Mouse (Mus musculus): ENCODE data around the gene Wnt7b.

Wnt7b gene

DNA sequence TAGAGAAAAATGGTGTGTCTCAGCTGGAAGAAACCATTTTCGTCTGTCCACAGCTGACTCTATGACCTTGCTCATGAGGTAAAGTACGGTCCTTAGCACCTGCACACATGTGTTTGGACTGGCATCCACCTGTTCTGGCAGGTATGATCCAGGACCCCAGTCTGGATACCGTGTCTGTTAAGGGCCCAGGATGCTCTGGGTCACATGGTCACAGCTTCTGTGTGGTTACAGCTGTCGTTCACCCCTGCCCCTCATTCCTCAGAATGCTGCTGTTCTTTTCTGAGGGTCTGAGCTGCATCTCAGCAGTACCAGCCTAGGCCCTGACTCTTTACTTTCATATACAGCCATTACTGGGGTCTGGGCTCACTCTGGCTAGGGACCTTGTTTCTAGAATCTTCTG is 18.9 kb upstream of the Wnt7b start:
- DNase-seq (ENCODE audit: low read depth, low spot score) = no peak

DNA sequence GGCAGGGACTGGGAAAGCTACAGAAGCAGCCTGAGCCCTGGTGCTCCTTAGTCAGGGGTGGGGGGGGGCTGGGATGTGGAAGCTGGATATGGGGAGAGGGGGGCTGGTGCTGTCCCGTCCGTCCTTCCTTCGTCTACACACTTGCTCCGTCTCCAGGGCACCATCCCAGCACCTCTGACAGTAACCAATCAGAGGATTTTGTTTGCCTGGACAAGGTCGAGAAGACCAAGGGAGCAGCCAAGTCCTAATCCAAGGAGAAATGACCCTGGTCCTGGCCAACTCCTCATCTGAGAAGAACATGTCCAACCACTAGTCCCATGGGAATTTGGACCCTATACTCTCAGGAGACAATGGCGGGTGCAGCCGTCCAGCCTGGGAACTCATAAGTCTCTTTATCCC is 18.4 kb upstream of the Wnt7b start:
- no peak for DNase-seq (ENCODE audit: low read depth, low spot score)

DNA sequence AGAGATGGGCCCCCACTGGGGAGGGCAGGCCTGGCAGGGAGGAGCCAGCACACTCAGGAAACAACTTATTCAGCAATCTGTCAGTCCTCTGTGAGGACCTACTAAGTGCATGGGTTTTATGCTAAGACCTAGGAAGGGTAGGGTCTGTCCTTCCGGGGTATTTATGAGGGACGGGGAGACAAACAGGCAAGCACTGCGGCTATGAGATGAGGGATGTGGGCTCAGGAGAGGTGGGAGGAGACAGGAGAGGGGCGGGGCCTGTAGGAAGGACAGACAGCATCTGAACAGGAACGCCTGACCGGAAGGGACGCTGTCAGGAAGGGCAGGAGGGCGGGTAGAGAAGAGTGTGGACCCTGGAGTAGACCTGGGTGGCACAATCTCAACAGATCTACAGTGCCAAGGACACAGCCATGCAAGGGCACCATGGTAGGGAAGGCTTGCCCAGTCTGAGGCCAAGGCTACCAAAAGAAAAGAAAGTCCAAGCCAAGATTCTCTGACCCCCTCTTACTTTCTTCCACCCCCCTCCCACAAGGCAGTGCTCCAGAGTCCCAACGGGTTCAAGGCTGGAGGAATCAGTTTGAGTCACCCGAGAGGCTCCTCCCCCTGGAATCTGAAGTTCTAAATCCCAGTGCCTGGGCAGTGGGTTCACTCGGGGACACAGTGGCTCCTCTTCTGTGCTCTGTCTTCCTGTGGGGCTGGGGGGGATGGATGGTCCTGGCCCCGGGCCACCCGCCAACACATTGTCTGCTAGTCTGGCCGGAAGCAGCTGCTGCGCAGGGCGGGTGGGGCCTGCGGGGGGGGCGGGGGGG is 17.8 kb upstream of the Wnt7b start:
- DNase-seq (ENCODE audit: low read depth, low spot score) = no peak

DNA sequence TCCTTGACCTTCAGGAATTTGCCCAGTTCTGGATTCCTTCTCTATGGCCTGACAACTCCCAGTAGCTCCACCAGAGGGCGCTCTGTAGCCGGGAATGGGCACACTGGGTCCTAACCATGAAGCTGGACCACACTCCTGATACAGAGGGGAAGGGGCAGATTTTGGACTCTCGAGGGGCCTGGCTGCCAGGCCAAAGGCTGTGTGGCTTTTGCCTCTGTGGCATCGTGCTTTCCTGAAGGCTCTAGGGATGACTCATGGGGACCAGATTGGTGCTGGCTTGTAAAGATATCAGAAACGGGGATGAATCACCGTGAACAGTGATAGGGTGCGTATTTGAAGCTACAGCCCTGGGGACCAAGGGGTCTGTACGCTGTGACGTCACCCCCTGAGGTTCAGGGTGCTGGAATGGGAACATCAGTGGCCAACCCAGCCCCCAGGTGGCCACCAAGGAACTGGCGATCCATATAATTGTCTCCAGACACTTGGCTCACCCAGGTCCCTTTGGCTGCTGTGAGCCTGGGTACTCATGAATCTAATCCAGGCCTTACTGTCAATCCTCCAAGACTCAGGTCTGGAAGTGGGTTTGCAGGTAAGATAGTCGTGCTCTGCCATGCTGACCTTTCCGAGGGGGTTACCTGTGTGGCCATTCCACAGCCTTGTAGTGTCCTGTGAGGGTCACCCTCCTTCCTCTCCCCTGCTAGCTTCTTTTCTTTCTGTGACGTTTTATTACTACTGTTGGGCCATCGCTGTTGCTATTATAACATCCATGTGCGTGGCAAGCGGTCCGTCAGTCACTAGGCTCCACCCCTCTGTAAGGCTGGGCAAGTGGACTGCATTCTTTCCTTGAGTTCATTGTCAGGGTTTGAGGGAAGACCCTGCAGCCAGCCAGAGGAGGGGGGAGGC is 17.0 kb upstream of the Wnt7b start:
- DNase-seq (ENCODE audit: low read depth, low spot score) = peak; percentile 62

DNA sequence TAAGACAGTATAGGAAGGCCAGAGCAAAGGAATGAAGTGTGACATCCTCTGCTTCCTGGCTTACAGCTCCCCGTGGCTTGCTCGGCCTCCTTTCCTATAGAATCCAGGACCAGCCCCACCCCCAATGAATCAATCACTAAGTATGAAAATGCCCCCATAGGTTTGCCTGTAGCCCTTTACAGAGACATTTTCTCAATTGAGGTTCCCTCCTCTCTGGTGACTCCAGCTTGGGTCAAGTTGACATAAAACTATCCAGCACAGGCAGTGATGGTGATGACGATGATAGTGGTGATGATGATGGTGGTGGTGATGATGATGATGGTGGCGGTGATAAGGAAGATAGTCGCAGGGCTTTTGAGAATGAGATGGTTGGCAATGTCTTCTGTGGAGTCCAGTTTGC is 16.2 kb upstream of the Wnt7b start:
- no peak for DNase-seq (ENCODE audit: low read depth, low spot score)

DNA sequence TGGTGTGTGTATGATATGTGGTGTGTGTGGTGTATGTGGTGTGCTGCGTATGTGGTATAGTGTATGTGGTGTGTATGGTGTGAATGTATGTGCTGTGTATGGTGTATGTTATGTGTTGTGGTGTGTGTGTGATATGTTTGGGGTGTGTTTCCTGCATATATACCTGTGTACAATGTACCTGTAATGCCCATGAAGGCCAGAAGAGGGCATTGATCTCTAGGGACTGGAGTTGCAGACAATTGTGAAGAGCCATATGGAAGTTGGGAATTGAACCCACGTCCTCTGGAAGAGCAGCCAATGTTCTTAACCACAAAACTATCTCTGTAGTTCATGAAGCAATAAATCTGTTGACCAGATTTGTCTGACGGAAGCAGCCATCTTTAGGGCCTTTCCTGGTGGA is 15.1 kb upstream of the Wnt7b start:
- no peak for DNase-seq (ENCODE audit: low read depth, low spot score)

DNA sequence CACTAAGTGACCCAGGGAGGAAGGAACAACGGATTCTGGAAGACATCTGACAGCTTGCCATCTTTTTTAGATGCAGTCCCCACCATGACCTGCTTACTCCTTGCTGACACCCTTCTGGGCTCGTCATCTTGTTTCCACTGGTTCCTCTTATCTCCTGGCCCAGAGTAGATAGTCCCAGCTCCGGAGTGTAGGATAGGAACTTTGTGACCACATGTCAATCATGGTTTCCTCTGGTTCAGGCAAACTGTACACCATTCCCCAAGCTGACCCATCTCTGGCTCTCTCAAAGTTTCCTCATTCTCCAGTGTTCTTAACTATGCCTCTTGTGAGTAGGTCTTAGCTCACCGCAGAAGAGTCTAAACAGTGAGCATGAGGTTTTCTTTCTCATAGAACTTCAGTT is 10.4 kb upstream of the Wnt7b start:
- no peak for DNase-seq (ENCODE audit: low read depth, low spot score)

DNA sequence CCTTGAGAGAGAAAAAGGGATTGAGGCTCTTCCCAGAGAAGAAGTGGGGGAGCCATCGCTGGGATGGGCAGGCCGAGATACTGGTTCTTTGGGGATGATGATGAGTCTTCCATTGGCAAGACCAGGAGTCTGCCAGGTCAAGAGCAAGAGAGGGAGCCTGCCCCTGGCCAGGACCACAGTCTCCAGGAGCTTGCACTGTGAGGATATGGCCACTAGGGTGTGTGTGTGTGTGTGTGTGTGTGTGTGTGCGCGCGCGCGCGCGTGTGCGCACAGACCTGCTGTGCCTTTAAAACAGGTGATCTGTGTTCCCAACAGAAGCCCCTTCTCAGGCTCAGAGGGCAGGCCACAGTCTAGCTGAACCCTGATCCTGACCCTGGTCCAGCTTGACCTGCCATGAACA is 8.6 kb upstream of the Wnt7b start:
- no peak for DNase-seq (ENCODE audit: low read depth, low spot score)

DNA sequence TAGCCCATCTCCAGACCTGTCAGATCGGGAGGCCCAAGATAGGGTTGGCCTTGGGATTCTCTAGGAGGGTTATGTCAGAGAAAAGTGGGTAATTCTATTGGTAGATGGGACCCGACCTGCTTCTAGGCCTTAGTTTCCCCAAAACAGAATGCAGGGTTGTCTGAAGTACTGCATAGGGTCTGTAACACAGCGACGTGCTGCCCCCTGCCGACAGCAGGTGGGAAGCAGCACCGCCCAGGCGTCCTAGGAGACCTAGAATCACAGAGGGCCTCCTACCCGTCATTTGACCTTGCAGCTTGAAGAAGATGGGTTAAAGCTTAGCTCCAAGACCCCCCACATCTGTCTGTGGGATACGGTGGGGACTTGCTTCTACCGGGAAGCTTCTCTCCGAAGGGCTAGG is 1.2 kb upstream of the Wnt7b start:
- peak; percentile 71 for DNase-seq (ENCODE audit: low read depth, low spot score)

DNA sequence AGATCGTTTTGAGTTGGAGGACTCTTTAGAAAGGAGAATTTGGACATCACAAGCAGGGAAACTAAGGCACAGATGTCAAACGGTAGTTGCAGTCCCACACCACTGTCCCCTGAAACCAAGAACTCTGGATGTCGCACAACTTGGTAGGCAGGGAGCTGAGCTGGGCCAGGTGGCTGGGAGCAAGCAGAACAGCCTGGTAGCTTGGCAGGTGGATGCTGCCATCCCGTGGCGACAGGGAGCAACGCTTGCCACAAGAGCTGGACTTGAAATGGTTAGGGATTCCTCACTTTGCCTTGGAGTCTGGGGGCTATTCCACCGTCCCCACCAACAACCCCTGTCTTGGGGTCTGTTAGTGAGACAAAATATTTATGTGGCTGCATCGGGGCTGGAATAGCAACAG is 751 bp upstream of the Wnt7b start:
- peak; percentile 86 for DNase-seq (ENCODE audit: low read depth, low spot score)

DNA sequence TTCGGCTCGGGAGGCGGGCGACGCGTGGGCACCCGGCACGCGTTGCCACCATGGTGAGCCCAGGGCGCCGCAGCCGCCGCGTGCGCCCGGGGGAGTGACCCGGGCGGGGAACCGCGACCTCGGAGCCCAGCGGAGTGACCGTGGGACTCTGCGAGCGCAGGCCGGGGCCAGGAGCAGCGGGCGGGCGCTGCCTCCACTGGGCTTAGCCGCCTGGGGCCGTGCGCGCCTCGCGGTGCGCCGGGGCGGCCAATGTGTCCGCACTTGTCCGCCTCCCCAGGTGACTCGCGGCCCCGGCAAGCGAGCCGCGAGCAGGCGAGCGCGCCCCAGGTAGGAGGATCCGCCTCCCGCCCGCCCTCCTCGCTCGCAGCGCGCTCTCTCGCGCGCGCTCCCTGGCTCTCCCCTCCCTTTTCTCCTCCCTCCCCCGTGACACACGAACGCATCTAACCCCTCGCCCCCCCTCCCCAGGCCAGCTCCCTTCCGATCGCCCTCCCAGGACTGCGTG is 659 bp downstream of the Wnt7b start:
- no peak for DNase-seq (ENCODE audit: low read depth, low spot score)

DNA sequence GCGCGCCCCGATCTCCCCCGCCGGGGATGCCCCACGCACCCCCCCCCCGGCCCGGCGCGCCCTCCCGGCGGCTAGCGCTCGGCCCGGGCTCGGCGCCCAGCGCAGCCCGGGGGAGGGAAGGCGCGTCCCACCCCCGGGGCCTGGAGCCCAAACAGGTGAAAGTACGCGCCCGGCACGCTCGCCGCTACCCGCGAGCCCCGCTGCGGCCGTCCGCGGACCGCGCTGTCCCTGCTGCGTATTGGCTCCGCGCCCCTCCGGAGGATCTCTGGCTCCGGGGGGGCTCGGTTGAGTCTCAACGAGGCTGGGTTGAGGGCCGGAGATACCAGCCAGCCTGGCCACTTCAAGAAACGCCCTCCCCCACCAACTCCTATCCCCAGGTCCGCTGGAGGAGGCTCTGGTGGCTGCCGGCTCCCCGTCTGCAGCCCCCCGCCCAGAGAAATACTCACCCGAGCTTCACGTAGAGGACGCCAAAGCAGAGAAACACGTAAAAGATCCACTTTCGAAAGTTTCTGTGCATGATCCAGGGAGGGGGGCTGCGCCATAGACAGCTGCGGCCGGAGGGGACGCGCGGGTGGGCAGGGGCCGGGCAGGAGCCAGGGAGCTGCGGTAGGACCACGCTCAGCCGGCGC is 1.2 kb downstream of the Wnt7b start:
- no peak for DNase-seq (ENCODE audit: low read depth, low spot score)

DNA sequence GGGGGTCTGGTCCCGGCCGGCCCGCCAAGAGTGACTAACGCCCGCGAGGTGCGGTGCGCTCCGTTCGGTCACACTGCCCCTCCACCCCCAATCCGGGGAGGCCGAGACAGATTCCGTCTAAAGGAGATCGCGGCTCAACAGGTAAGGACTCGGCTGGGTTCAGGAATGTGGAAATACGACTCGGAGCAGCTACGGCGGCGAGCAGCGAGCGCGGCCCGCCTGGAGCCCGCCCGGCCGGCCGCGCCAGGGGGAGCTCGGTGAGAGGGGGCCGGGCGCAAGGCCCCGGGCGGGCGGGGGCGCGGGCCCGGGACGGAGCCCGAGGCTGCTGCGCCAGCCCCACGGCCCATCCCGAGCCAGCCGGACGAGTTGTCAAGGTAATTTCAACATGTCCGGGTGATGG is 1.8 kb downstream of the Wnt7b start:
- DNase-seq (ENCODE audit: low read depth, low spot score) = no peak

DNA sequence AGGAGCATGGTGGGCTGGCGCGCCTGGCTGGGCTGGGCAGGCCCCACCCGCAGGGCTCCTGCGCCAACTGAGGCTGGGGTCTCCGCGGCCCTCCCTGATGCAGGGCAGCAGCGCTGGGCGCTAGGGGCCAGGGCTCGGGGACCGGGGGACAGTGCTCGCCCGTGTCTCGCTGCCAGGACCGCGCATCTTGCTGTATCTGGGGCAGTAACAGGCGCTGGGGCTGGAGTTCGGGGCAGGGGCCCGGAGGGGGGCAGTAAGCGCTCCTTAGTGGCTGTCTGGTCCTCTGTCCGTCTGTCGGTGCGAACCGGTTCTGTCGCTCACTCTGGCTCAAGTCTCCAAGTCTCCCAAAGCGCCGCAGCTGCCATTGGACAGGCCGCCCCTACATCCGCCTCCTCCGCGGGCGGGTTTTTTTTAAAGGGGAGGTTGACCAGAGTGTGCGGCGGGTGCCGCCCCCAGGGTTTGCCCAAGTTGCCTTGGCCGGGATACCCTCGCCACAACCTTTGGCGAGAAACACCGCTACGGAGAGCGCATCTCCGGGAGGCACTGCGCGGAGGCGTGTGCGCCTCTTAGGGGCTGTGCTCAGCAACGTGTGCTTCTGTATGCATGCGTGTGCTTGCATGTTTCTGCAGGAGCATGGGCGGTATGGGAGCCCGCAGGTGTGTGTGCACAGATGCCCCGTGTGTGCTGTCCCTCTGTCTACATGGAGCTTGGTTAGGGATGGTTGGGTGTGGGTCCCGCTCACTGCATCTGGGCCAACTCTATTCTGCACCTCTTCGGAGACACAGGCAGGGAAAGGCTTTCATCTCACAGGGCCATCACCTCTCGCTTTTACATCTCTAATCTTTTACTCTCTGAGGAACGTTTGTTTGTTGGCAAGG is 4.5 kb downstream of the Wnt7b start:
- no peak for DNase-seq (ENCODE audit: low read depth, low spot score)

DNA sequence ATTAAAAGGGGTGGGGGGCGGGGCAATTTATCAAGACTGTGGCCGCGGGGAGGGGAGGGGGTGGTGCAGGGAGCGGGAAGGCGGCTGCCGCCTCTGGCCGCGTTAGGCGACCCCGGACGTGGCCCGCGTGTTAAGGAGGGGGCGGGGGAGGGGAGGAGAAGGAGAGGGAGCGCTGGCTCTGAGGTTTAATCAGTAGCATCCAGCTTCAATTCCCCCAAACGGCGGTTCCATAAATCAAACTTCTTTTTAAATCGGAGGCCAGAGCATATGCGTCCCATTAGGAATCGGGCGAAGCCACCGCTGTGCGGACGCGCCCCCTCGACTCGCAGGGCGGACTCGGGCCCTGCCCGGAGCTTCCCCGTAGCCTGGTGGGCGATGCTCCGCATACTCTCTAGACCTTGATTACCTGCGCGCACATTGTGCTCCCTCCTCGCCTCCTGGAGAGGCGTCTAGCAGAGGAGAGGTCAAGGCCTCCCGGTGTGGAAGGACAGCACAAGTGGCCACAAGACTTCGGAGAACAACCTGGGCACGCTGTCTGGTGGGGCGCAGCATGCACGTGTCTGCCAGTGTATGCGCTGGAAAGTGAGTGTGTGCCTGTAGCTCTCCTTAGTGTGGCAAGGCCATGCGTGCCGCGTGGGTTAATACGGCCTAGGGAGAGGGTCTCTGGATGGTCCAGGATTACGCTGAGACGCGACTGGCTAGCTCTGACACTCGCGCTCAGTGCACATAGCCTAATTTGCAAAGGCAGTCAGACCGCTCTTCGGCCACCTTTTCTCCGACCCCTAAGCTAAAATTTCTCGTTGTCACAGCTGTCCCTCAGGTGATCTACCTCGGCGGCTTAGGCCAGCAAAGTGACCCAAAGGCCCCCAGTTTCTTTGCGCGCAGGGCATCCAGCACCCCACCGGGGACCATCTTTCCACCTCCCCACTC is 5.5 kb downstream of the Wnt7b start:
- peak; percentile 51 for DNase-seq (ENCODE audit: low read depth, low spot score)

DNA sequence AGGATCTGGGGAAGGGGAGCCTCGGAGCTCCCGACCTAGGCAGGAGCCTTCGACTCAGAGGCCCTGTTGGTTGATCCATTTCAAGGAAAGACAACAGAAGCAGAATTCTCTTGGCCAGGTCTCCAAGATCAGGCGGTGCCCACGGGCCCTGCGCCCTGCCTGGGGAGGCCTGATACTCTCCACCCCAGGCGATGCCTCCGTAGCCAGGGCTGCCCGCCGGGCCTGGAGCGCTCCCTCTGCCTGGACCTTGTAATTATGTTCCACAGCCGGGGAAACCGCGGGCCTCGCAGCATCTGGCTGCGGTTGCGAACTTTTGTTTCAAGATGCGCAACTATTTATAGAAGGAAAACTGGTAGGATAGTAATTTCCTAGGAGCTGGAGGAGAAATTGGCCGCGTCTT is 6.2 kb downstream of the Wnt7b start:
- no peak for DNase-seq (ENCODE audit: low read depth, low spot score)

DNA sequence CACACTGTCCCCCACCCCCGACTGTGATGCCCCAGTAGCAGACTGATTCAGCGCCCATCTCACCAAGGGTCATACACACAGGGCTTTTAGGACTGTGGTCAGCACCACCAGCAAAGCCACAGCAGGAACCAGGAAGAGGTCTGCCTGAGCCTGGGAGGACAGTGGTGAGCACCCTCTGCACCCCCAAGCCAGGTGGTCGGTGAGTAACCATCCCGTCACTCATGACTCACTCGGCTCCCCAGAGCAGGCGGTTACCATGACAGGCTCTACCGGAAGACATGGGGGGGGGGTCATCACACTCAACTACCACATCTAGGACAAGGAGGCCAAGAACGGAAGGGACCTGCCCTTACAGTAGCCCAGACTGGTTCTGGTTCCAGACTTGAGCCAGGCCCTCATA is 7.7 kb downstream of the Wnt7b start:
- no peak for DNase-seq (ENCODE audit: low read depth, low spot score)

DNA sequence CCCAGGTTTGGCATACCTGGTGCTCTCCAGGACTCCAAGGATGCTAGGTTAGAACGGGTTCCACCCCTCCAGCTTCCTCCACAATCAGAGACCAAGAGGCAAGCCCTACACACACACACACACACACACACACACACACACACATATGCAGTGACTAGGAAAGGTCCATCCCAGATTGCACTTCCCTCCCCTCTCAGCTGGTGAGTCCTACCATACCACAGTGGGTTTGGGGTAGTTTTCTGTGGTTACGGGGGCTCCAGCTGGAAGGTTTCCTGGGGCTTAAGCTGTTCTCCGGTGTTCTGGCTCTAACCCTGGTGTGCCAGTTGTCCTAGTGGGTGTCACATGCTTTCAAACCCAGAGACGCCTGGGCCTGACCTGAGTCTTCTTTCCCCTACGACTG is 8.2 kb downstream of the Wnt7b start:
- DNase-seq (ENCODE audit: low read depth, low spot score) = no peak

DNA sequence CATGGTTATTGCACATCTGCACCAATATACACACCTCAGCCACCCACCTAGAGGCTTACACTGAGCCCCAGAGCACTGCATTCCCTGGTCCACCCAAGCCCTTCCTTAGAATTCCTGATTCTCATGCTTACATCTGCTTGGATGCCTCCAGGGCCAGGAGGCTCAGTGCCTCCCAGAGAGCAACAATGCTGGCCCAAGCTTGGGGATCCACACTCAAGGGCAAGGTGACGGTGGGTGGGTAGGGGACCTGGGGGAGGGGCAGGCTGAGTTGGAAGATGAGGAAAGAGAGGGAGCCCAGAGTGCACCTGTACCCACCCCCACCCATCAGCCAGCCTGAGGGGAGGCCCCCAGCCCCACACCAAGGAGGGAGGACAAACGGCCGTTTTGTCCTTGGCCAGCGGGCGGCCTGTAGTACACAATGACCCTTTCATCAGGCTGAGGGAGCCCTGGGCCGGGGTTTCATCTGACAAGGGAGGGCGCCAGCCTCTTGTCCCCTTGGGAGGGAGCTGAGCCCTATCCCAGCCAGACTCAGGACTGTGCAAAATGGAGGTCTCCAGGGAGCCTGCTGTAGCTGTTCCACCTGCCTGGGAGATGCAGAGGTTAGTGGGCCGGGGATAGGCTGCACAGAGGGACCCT is 9.5 kb downstream of the Wnt7b start:
- DNase-seq (ENCODE audit: low read depth, low spot score) = no peak

Data from forelimb bud, embryonic 11.5 days (tissue).